Mouse (Mus musculus): ENCODE measurements at regions not wholly inside any gene's neighbourhood (a gene's known extent, or its start where the extent isn't known, plus 50 kb on each side); places are given as distances from the start of the nearest gene placed in this dataset.
A peak's percentile ranks its signal among the peaks of the same experiment; 100 is the strongest.

GRCm38 (mm10) chr10:17531021-17531420 lies 192.0 kb upstream of the Cited2 start:
- Histone ChIP-seq H3K27me3 (ENCODE audit: control insufficient read depth, insufficient read depth, low read length) (no peaks in the 10 kb centered on the region), H3K4me2 (replicated peaks; ENCODE audit: low read depth, low read length, severe bottlenecking) (no peak overlapping the region), H3K4me3 (replicated peaks; ENCODE audit: low read length) (no peak overlapping the region), H3K4me1 (ENCODE audit: control insufficient read depth, insufficient read depth, low read length) (peaks cover 2% of the 10 kb centered on the region; the same call in 1 of the 2 replicates), H3K27ac (replicated peaks; ENCODE audit: low read depth, low read length) (no peak overlapping the region), H3K9me3 (ENCODE audit: control insufficient read depth, low read length) (no peaks in the 10 kb centered on the region), H3K36me3 (ENCODE audit: control insufficient read depth, insufficient read depth, low read length) (no peaks in the 10 kb centered on the region), H3K9ac (ENCODE audit: low read depth, low read length, severe bottlenecking) (no peak overlapping the region)
- no peak for TF ChIP-seq POLR2A (IDR thresholded peaks at IDR 0.05; ENCODE audit: borderline replicate concordance, extremely low read depth, insufficient read depth, insufficient read length)
- DNase-seq (ENCODE audit: low spot score) = no peak
- WGBS = 69% methylated on average over 3 of the region's 3 CpGs
- no peak for ATAC-seq (ENCODE audit: low FRiP score, low read depth)

- no peak overlapping the region for H3K9ac ChIP-seq (ENCODE audit: low read depth, low read length, severe bottlenecking)
- ATAC-seq (ENCODE audit: low FRiP score, low read depth) (no peak), DNase-seq (ENCODE audit: low spot score) (no peak)
- H3K27me3 ChIP-seq (ENCODE audit: control insufficient read depth, insufficient read depth, low read length) = no peaks in the 10 kb centered on the region
- H3K9me3 ChIP-seq (ENCODE audit: control insufficient read depth, low read length) = no peaks in the 10 kb centered on the region
- H3K4me2 ChIP-seq (replicated peaks; ENCODE audit: low read depth, low read length, severe bottlenecking) = no peak overlapping the region
- H3K36me3 ChIP-seq (ENCODE audit: control insufficient read depth, insufficient read depth, low read length) = no peaks in the 10 kb centered on the region
- WGBS = 90% methylated on average over 6 of the region's 6 CpGs
- no peak for TF ChIP-seq POLR2A (IDR thresholded peaks at IDR 0.05; ENCODE audit: borderline replicate concordance, extremely low read depth, insufficient read depth, insufficient read length)
- H3K4me1 ChIP-seq (ENCODE audit: control insufficient read depth, insufficient read depth, low read length) = peaks cover 13% of the 10 kb centered on the region
- H3K27ac ChIP-seq (replicated peaks; ENCODE audit: low read depth, low read length) = no peak overlapping the region
- H3K4me3 ChIP-seq (replicated peaks; ENCODE audit: low read length) = no peak overlapping the region
Measured at GRCm38 (mm10) chr10:17538944-17539533, 184.0 kb upstream of the Cited2 start.

- Histone ChIP-seq H3K9ac (ENCODE audit: low read depth, low read length, severe bottlenecking) (no peak overlapping the region), H3K4me2 (replicated peaks; ENCODE audit: low read depth, low read length, severe bottlenecking) (no peak overlapping the region), H3K36me3 (ENCODE audit: control insufficient read depth, insufficient read depth, low read length) (no peaks in the 10 kb centered on the region), H3K9me3 (ENCODE audit: control insufficient read depth, low read length) (no peaks in the 10 kb centered on the region), H3K4me1 (ENCODE audit: control insufficient read depth, insufficient read depth, low read length) (peaks cover 13% of the 10 kb centered on the region), H3K27ac (replicated peaks; ENCODE audit: low read depth, low read length) (no peak overlapping the region), H3K27me3 (ENCODE audit: control insufficient read depth, insufficient read depth, low read length) (no peaks in the 10 kb centered on the region), H3K4me3 (replicated peaks; ENCODE audit: low read length) (no peak overlapping the region)
- TF ChIP-seq POLR2A (IDR thresholded peaks at IDR 0.05; ENCODE audit: borderline replicate concordance, extremely low read depth, insufficient read depth, insufficient read length) = no peak
- ATAC-seq (ENCODE audit: low FRiP score, low read depth) (no peak), DNase-seq (ENCODE audit: low spot score) (no peak)
- WGBS = 44% methylated on average over 6 of the region's 6 CpGs
Measured at GRCm38 (mm10) chr10:17540404-17541375, 182.3 kb upstream of the Cited2 start.

GRCm38 (mm10) chr10:17542104-17542846 lies 180.7 kb upstream of the Cited2 start:
- DNase-seq (ENCODE audit: low spot score) (peak; percentile 20), ATAC-seq (ENCODE audit: low FRiP score, low read depth) (no peak)
- H3K27ac ChIP-seq (replicated peaks; ENCODE audit: low read depth, low read length) = no peak overlapping the region
- H3K4me3 ChIP-seq (replicated peaks; ENCODE audit: low read length) = no peak overlapping the region
- no peaks in the 10 kb centered on the region for H3K36me3 ChIP-seq (ENCODE audit: control insufficient read depth, insufficient read depth, low read length)
- no peaks in the 10 kb centered on the region for H3K9me3 ChIP-seq (ENCODE audit: control insufficient read depth, low read length)
- no peaks in the 10 kb centered on the region for H3K27me3 ChIP-seq (ENCODE audit: control insufficient read depth, insufficient read depth, low read length)
- no peak overlapping the region for H3K9ac ChIP-seq (ENCODE audit: low read depth, low read length, severe bottlenecking)
- WGBS = 68% methylated on average over 8 of the region's 8 CpGs
- no peak overlapping the region for H3K4me2 ChIP-seq (replicated peaks; ENCODE audit: low read depth, low read length, severe bottlenecking)
- H3K4me1 ChIP-seq (ENCODE audit: control insufficient read depth, insufficient read depth, low read length) = peaks cover 13% of the 10 kb centered on the region
- no peak for TF ChIP-seq POLR2A (IDR thresholded peaks at IDR 0.05; ENCODE audit: borderline replicate concordance, extremely low read depth, insufficient read depth, insufficient read length)

GRCm38 (mm10) chr10:17542847-17543421 lies 180.1 kb upstream of the Cited2 start:
- H3K9me3 ChIP-seq (ENCODE audit: control insufficient read depth, low read length) = no peaks in the 10 kb centered on the region
- no peak for DNase-seq (ENCODE audit: low spot score)
- H3K9ac ChIP-seq (ENCODE audit: low read depth, low read length, severe bottlenecking) = no peak overlapping the region
- TF ChIP-seq POLR2A (IDR thresholded peaks at IDR 0.05; ENCODE audit: borderline replicate concordance, extremely low read depth, insufficient read depth, insufficient read length) = no peak
- no peak for ATAC-seq (ENCODE audit: low FRiP score, low read depth)
- H3K27me3 ChIP-seq (ENCODE audit: control insufficient read depth, insufficient read depth, low read length) = no peaks in the 10 kb centered on the region
- no peak overlapping the region for H3K4me2 ChIP-seq (replicated peaks; ENCODE audit: low read depth, low read length, severe bottlenecking)
- H3K4me1 ChIP-seq (ENCODE audit: control insufficient read depth, insufficient read depth, low read length) = peaks cover 13% of the 10 kb centered on the region
- H3K36me3 ChIP-seq (ENCODE audit: control insufficient read depth, insufficient read depth, low read length) = no peaks in the 10 kb centered on the region
- H3K27ac ChIP-seq (replicated peaks; ENCODE audit: low read depth, low read length) = no peak overlapping the region
- 84% methylated on average over 5 of the region's 5 CpGs for WGBS
- H3K4me3 ChIP-seq (replicated peaks; ENCODE audit: low read length) = no peak overlapping the region

Data from limb, embryonic 14.5 days (tissue).